Mouse (Mus musculus) limb, embryonic 15.5 days (tissue): Measurements from ENCODE around the gene Gsx1. TPM values are rescaled to one million over a fixed set of nuclear protein-coding genes. Genes with fewer than 3 reads are reported as not detected.

Experiments
- ATAC-seq: fragments of 200-750 bp; cut with Nextera tagmentation; 2 replicates; pipeline ENCODE4 v1.8.0; 2017; ENCODE audit warnings: low read depth, moderate TSS enrichment; ENCODE audit not compliant: insufficient number of reproducible peaks, low FRiP score, low TSS enrichment
- H3K27ac ChIP-seq: fragments of 300-500 bp; sonication (generic); 2 replicates; pipeline ENCODE4 v1.5.1; 2015; ENCODE audit warnings: moderate library complexity, mild to moderate bottlenecking, inconsistent platforms
- H3K27me3 ChIP-seq: fragments of 300-500 bp; sonication (generic); 2 replicates; pipeline ENCODE4 v1.6.1; 2015; ENCODE audit warnings: inconsistent platforms
- H3K36me3 ChIP-seq: fragments of 300-500 bp; sonication (generic); 2 replicates; pipeline ENCODE4 v1.6.1; 2015; ENCODE audit warnings: inconsistent platforms
- H3K4me1 ChIP-seq: fragments of 300-500 bp; sonication (generic); 2 replicates; pipeline ENCODE4 v1.6.1; 2015; ENCODE audit warnings: inconsistent platforms
- H3K4me2 ChIP-seq: fragments of 300-500 bp; sonication (generic); 2 replicates; pipeline ENCODE4 v1.6.1; 2015; ENCODE audit warnings: mild to moderate bottlenecking, inconsistent platforms
- H3K4me3 ChIP-seq: fragments of 300-500 bp; sonication (generic); 2 replicates; pipeline ENCODE4 v1.5.1; 2015; ENCODE audit warnings: mild to moderate bottlenecking, inconsistent platforms
- H3K9ac ChIP-seq: fragments of 300-500 bp; sonication (generic); 2 replicates; pipeline ENCODE4 v1.6.1; 2015; ENCODE audit warnings: inconsistent platforms
- H3K9me3 ChIP-seq: fragments of 300-500 bp; sonication (generic); 2 replicates; pipeline ENCODE4 v1.6.1; 2016; ENCODE audit warnings: inconsistent platforms
- WGBS: fragments of 180-500 bp; shearing (Covaris S2); methylation state at CpG from one replicate; pipeline ENCODE4 v1.1.7; 2015; 5-methylcytosine and 5-hydroxymethylcytosine counted together
- polyA plus RNA-seq: library from polyadenylated mRNA; unstranded; fragments of >200 nt; fragmentation: Nextera tagmentation; extraction: Ambion mirVana; gene quantifications from 2 replicates; pipeline ENCODE4 v1.2.1, GENCODE M21; 2015

Gene Gsx1
- polyA plus RNA-seq, 1 experiment from 2014 or later: not detected

DNA sequence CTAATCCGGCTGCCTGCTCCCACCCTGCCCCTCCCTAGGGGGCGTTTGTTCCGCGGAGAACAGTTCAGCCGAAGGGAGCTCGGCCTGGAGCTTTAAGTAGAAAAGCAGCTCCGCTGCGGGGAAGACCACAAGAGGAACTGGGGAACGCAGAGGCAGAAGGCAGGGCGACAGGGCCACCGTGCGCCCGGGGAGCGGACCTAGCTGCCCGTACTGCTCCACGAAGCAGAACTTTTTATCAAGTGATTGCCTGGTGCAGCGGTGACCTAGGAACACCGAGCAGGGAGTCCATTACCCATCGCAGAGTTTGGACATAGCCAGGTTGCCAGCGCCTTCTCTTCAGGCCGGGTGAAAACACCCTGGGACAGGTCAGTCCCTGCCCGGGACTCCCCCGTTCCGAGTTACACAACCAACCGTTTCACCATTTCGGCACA lies 2.5 kb upstream of the Gsx1 start:
- no peak for ATAC-seq
- Histone ChIP-seq H3K36me3 (no peaks in the 10 kb centered on the region), H3K9me3 (no peaks in the 10 kb centered on the region), H3K4me2 (peak overlapping the region; percentile 28; the same call in 1 of the 2 replicates), H3K4me3 (peak overlapping the region; percentile 21; the same call in 1 of the 2 replicates), H3K9ac (no peak overlapping the region), H3K4me1 (peaks cover 29% of the 10 kb centered on the region), H3K27ac (no peak overlapping the region), H3K27me3 (peaks cover 92% of the 10 kb centered on the region)
- under 1% methylated on average over 25 of the region's 26 CpGs for WGBS

GRCm38 (mm10) chr5:147186781-147187551 lies 1.5 kb upstream of the Gsx1 start:
- peak overlapping the region; percentile 31 for H3K4me2 ChIP-seq
- no peak overlapping the region for H3K27ac ChIP-seq
- no peak overlapping the region for H3K9ac ChIP-seq
- H3K4me1 ChIP-seq: peaks cover 29% of the 10 kb centered on the region
- H3K27me3 ChIP-seq: peaks cover 98% of the 10 kb centered on the region
- peak overlapping the region; percentile 20 for H3K4me3 ChIP-seq
- H3K36me3 ChIP-seq: no peaks in the 10 kb centered on the region
- no peaks in the 10 kb centered on the region for H3K9me3 ChIP-seq
- no peak for ATAC-seq
- WGBS: under 1% methylated on average over 37 of the region's 37 CpGs

DNA sequence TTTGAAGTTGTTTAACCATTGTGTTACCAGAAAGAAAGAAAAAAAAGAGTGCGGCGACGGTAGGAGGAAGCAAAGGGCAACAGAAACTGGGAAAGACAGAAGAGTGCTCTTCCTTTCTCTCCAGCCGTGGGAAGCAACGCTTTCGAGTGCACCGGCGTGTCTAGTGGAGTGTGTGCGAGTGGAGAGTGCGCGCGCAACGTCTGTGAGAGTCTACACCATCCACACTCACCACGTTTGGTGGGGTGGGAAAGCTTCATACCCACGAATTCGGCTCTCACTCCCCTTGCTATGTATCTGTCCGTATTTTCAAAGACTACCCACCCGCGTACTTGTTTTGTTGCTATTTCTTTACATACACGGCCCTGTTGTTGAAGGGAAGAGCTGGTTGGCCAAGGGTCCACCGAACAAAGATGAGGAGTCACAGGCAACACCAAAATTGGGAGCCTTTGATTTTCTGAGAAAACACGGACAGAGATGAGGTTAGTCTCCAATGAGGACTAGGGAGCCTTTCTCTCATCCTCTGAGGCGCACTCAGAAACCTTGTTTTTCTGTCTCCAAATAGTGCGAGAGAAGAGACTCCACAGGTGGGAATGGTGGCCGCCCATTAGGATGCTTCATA lies 835 bp upstream of the Gsx1 start:
- H3K4me2 ChIP-seq: peak overlapping the region; percentile 31
- no peaks in the 10 kb centered on the region for H3K36me3 ChIP-seq
- 5% methylated on average over 25 of the region's 25 CpGs for WGBS
- H3K4me1 ChIP-seq: peaks cover 29% of the 10 kb centered on the region
- peak overlapping the region; percentile 20 for H3K4me3 ChIP-seq
- H3K27ac ChIP-seq: no peak overlapping the region
- no peak for ATAC-seq
- H3K9ac ChIP-seq: no peak overlapping the region
- peaks cover 98% of the 10 kb centered on the region for H3K27me3 ChIP-seq
- no peaks in the 10 kb centered on the region for H3K9me3 ChIP-seq

DNA sequence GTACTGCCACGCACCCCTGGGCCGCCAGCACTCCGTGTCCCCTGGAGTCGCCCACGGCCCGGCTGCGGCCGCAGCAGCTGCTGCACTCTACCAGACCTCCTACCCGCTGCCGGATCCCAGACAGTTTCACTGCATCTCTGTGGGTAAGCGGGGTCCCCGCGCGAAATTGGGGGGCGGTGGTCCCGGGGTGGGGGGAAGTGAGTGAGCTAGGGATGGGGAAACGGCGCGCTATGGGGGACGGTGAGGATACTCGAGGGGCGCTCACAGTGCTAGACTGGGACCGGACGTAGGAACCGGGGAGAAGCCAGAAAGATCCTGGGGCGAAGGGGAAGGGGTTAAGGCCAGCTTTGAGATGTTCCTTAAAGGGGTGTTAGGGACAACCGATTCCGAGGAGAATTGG lies 660 bp downstream of the Gsx1 start:
- Histone ChIP-seq H3K4me1 (peaks cover 29% of the 10 kb centered on the region), H3K27me3 (peaks cover 95% of the 10 kb centered on the region), H3K9me3 (no peaks in the 10 kb centered on the region), H3K27ac (no peak overlapping the region), H3K4me2 (peak overlapping the region; percentile 52), H3K4me3 (peak overlapping the region; percentile 32), H3K9ac (no peak overlapping the region), H3K36me3 (no peaks in the 10 kb centered on the region)
- ATAC-seq: no peak
- under 1% methylated on average over 28 of the region's 28 CpGs for WGBS

DNA sequence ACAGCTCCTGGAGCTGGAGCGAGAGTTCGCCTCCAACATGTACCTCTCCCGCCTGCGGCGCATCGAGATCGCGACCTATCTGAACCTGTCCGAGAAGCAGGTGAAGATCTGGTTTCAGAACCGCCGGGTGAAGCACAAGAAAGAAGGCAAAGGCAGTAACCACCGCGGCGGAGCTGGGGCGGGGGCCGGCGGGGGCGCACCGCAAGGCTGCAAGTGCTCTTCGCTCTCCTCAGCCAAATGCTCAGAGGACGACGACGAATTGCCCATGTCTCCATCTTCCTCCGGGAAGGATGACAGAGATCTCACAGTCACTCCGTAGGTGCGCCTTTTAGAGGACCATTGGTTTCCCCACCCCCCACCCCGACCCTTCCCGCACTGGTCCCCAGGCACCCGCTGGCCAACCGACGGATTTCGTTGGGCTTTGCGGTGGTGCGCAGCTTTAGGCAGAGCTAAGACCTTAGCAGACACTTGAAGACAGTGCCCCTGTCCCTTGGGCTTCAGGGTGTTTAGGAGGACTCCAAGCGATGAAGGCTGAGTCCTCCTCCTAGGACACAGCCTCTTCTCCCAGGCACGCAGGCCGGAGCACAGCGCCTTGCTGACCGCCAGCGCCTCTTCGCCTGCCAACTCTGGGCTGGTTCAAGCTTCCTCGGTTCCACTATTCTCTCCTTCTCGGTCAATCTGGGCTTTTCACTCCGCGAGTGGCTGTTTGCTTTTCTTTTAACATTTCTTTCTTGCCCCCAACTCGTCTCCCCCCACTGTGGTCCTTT lies 1.5 kb downstream of the Gsx1 start:
- Histone ChIP-seq H3K4me3 (no peak overlapping the region), H3K9me3 (no peaks in the 10 kb centered on the region), H3K36me3 (no peaks in the 10 kb centered on the region), H3K27ac (no peak overlapping the region), H3K27me3 (peaks cover 94% of the 10 kb centered on the region), H3K9ac (no peak overlapping the region), H3K4me1 (peaks cover 29% of the 10 kb centered on the region), H3K4me2 (no peak overlapping the region)
- WGBS: 2% methylated on average over 45 of the region's 46 CpGs
- no peak for ATAC-seq

DNA sequence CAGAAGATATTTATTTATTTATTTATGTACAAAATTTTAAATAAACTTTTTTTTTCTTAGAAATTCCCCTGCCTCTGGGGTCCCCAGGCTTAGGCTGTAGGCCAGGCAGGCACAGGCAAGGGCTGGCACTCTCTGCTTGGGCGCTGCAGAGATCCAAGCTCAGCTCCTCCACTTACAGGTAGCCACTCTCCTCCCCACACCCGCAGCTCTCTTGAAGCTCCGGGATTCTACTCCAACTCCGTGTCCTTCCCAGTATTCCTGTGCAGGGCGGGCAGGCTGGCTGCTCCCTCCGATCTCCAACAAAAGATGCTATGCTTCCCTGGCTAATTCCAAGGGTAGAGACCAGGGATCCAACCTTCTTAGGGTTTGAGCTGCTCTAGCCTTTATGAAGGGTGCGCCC lies 2.4 kb downstream of the Gsx1 start:
- no peak overlapping the region for H3K4me2 ChIP-seq
- H3K27me3 ChIP-seq: peaks cover 94% of the 10 kb centered on the region
- WGBS: 2% methylated on average over 7 of the region's 7 CpGs
- peaks cover 29% of the 10 kb centered on the region for H3K4me1 ChIP-seq
- no peak overlapping the region for H3K9ac ChIP-seq
- H3K4me3 ChIP-seq: no peak overlapping the region
- ATAC-seq: no peak
- H3K36me3 ChIP-seq: no peaks in the 10 kb centered on the region
- H3K27ac ChIP-seq: no peak overlapping the region
- no peaks in the 10 kb centered on the region for H3K9me3 ChIP-seq

- H3K27ac ChIP-seq: no peak overlapping the region
- H3K9ac ChIP-seq: no peak overlapping the region
- WGBS: 2% methylated on average over 24 of the region's 24 CpGs
- peaks cover 92% of the 10 kb centered on the region for H3K27me3 ChIP-seq
- no peaks in the 10 kb centered on the region for H3K9me3 ChIP-seq
- H3K4me2 ChIP-seq: no peak overlapping the region
- peaks cover 19% of the 10 kb centered on the region for H3K4me1 ChIP-seq
- H3K36me3 ChIP-seq: no peaks in the 10 kb centered on the region
- H3K4me3 ChIP-seq: no peak overlapping the region
- ATAC-seq: no peak
Observed at GRCm38 (mm10) chr5:147191801-147192575, 3.5 kb downstream of the Gsx1 start.

- ATAC-seq: no peak
- H3K9me3 ChIP-seq: no peaks in the 10 kb centered on the region
- 2% methylated on average over 9 of the region's 9 CpGs for WGBS
Observed at GRCm38 (mm10) chr5:147192576-147192960, 4.1 kb downstream of the Gsx1 start.

DNA sequence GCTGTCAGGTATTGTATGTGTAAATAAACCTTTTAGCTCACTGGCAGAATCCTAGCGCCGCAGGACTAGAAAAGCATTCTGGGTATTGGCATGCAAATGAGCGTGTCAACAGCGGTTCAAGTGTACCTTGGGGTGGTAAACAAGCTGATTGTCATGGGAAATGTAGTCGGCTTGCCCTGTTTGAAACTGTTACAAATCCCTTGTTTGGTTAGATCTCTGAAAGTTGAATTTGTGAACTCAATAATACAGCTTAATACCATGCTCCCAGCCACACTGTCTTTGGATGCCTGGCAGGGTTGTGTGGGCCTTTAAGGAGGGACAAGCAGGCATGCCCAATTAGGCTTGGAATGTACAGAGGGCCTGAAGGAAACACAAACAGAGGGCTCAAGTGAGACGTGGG lies 16.4 kb downstream of the Gsx1 start:
- Histone ChIP-seq H3K4me2 (no peak overlapping the region), H3K36me3 (no peaks in the 10 kb centered on the region), H3K4me3 (no peak overlapping the region), H3K27ac (no peak overlapping the region), H3K9me3 (no peaks in the 10 kb centered on the region), H3K27me3 (0 out of 2 replicates have a peak, but pooled peaks cover 2% of the 10 kb centered on the region), H3K4me1 (no peaks in the 10 kb centered on the region), H3K9ac (no peak overlapping the region)
- 19% methylated on average over 6 of the region's 6 CpGs for WGBS
- ATAC-seq: no peak

More at GRCm38 (mm10) chr5:147192576-147192960, 4.1 kb downstream of the Gsx1 start:
- no peak overlapping the region for H3K4me2 ChIP-seq
- peaks cover 14% of the 10 kb centered on the region for H3K4me1 ChIP-seq
- no peaks in the 10 kb centered on the region for H3K36me3 ChIP-seq
- H3K27me3 ChIP-seq: peaks cover 92% of the 10 kb centered on the region
- H3K9ac ChIP-seq: no peak overlapping the region
- H3K27ac ChIP-seq: no peak overlapping the region
- no peak overlapping the region for H3K4me3 ChIP-seq

DNA sequence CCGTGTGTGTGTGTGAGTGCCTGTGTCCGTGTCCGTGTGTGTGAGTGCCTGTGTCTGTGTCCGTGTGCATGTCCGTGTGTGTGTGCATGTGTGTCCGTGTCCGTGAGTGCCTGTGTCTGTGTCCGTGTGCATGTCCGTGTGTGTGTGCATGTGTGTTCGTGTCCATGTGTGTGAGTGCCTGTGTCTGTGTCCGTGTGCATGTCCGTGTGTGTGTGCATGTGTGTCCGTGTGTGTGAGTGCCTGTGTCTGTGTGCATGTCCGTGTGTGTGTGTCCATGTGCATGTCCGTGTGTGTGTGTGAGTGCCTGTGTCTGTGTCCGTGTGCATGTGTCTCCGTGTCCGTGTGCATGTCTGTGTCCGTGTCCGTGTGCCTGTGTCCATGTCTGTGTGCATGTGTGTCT lies 19.4 kb downstream of the Gsx1 start:
- Histone ChIP-seq H3K27ac (no peak overlapping the region), H3K4me3 (no peak overlapping the region), H3K9me3 (no peaks in the 10 kb centered on the region), H3K4me2 (no peak overlapping the region), H3K9ac (no peak overlapping the region), H3K36me3 (no peaks in the 10 kb centered on the region), H3K4me1 (no peaks in the 10 kb centered on the region), H3K27me3 (peaks cover 8% of the 10 kb centered on the region; the same call in 1 of the 2 replicates)
- WGBS: 94% methylated on average over 20 of the region's 20 CpGs
- ATAC-seq: no peak

DNA sequence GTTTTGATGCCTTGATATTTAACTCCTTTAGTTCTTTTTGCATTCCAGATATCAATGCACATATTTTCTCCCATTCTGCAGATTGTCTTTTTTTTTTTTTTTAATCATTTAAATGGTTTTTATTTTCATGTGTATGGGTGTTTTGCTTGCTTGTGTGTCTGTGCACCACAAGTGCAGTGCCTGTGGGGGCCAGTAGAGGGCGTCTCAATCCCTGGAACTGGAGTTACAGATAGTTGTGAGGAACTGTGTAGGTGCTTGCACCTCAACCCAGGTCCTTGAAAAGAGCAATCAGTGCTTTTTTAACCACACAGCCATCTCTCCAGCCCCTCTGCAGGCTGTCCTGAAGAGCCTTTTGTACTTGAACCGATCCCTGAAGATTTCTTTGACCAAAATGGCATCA lies 20.0 kb downstream of the Gsx1 start:
- no peak overlapping the region for H3K9ac ChIP-seq
- no peak overlapping the region for H3K4me3 ChIP-seq
- H3K27ac ChIP-seq: no peak overlapping the region
- H3K9me3 ChIP-seq: no peaks in the 10 kb centered on the region
- H3K27me3 ChIP-seq: peaks cover 8% of the 10 kb centered on the region
- 66% methylated on average over 2 of the region's 2 CpGs for WGBS
- no peaks in the 10 kb centered on the region for H3K36me3 ChIP-seq
- no peaks in the 10 kb centered on the region for H3K4me1 ChIP-seq
- no peak for ATAC-seq
- no peak overlapping the region for H3K4me2 ChIP-seq
